Mouse (Mus musculus) lung, adult 2 months (tissue): Measurements from ENCODE around the gene Eloa. TPM values are rescaled to one million over a fixed set of nuclear protein-coding genes. Genes with fewer than 3 reads are reported as not detected.

Source experiments
- DNase-seq: peaks from one replicate; pipeline ENCODE4 v3.0.0; 2022
- H3K4me1 ChIP-seq: fragments of 200-500 bp; 2 replicates; pipeline ENCODE4 v1.6.1; 2011; ENCODE audit warnings: low read length; ENCODE audit not compliant: control insufficient read depth, insufficient read depth
- H3K4me3 ChIP-seq: fragments of 200-500 bp; replicated peaks from 2 replicates; pipeline ENCODE3; 2011; ENCODE audit warnings: low read depth, mild to moderate bottlenecking, control low read depth, low read length; ENCODE audit errors: extremely low read depth
- CTCF ChIP-seq: fragments of 200-500 bp; IDR thresholded peaks from 2 replicates; pipeline ENCODE4 v1.5.1; 2011; ENCODE audit warnings: mild to moderate bottlenecking, low read length, control low read depth; ENCODE audit not compliant: insufficient read depth
- POLR2A ChIP-seq: fragments of 200-500 bp; IDR thresholded peaks from 2 replicates; pipeline ENCODE4 v1.6.1; 2011; ENCODE audit warnings: low read depth, mild to moderate bottlenecking, control low read depth, low read length, borderline replicate concordance; ENCODE audit errors: extremely low read depth
- WGBS: fragments of 180-500 bp; shearing (Covaris S2); methylation state at CpG from one replicate; pipeline ENCODE4 v1.1.7; 2018; 5-methylcytosine and 5-hydroxymethylcytosine counted together
- polyA plus RNA-seq: library from polyadenylated mRNA; depleted of rRNA; stranded (reverse); fragments of >200 nt; gene quantifications from 2 replicates; pipeline ENCODE4 v1.2.3, GENCODE M21; 2012

Gene Eloa
- polyA plus RNA-seq, 1 experiment, result 11.7 TPM

DNA sequence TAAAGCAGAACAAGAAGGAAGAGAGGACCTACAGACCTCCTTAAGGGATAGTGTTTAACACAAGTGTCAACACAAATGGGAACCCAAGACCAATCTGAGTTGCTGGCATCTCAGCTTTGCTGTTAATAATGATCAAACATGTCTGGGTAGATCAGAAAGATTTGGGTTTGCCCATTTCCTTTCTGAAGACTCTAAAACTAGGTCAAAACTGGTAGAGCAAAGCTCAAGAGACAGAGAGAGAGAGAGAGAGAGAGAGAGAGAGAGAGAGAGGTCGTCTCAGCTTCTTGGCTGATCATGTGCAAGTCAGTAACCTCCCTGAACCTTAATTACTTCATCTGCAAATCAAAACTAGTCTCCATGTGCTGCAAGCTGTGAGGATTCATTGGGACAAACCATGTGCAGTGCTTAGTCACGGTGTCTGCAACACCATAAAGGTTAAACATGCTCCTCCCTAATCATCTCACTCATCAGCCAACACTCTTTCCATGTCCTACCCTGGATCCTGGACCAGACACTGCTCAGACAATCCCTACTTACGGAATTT is 5.4 kb downstream of the Eloa start:
- no peak for DNase-seq
- WGBS, result 55% methylated on average over 3 of the region's 3 CpGs
- TF ChIP-seq CTCF (no peak), POLR2A (no peak)
- no peak overlapping the region for H3K4me3 ChIP-seq
- peaks cover 10% of the 10 kb centered on the region; the same call in 1 of the 2 replicates for H3K4me1 ChIP-seq

DNA sequence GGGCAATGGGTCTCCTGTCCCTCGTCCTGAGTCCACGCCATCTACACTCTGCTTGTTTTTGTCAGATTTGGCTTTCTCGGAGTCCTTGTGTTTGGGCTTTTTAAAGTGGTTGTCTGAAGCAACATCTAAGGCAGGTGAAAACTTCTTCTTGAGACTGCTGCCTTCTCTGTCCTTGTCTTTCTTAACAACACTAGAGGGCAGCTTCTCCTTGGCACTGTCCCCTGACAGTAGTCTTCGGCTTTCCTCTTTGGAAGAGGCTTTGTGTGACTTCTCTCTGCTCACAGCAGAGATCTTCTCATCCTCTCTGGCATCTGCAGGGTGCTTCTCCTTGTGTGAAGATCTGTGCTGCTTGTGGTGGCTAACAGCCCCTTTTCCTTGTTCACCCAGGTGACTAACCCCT is 11.0 kb downstream of the Eloa start:
- DNase-seq, result no peak
- Histone ChIP-seq H3K4me3 (no peak overlapping the region), H3K4me1 (no peaks in the 10 kb centered on the region)
- TF ChIP-seq CTCF (no peak), POLR2A (no peak)
- 90% methylated on average over 4 of the region's 4 CpGs for WGBS

DNA sequence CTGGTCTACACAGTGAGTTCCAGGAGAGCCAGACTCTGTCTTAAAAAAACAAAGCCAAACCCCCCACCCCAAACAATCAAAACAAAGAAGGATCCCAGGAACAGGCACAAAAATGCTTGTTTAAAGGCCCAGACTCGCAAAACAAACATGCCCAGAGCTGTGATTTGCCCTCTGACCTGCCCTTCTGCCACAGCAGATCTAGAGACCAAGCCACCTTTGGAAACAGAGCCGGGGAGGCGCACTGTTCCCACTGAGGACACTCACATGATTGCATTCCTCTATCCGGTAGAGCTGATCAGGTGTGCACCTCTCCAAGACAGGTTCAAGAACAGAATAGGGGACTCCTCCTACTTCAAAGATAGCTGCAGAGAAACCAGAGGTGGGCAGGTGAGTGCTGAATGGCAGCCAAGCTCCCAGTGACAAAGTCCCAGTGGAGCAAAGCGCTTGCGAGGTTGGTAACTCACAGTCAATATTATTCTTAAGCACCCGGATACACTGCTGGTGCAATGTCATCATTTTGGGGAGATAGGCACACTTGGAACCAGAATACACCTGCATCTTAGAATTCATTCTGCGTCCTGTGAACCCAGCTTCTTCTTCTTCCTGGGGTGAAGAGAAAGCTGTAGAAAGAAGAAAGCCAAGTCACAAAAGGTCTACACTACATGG is 12.6 kb downstream of the Eloa start:
- DNase-seq, result no peak
- H3K4me3 ChIP-seq, result no peak overlapping the region
- no peaks in the 10 kb centered on the region for H3K4me1 ChIP-seq
- WGBS, result 86% methylated on average over 8 of the region's 8 CpGs
- TF ChIP-seq CTCF (no peak), POLR2A (no peak)

DNA sequence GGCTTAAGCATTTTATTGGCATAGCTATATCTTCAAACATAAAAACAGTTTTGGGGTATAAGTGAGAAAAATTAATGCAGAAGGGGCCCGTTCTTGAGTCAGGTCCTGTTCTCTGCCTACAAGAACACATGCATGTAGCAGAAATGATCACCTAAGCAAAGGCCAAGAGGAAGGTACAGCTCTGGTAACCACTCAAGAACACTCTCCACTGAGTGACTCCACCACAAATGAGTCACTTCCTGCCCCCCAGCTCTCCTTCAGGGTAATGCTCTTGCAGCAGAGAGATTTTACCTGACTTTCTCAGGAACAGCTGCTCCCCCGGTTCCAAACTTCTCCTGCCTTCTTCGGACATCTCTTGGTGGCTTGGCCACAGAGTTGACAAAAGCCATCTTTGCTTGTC is 14.7 kb downstream of the Eloa start:
- DNase-seq, result no peak
- no peaks in the 10 kb centered on the region for H3K4me1 ChIP-seq
- TF ChIP-seq POLR2A, result no peak
- TF ChIP-seq CTCF, result no peak
- WGBS, result 64% methylated on average over 3 of the region's 3 CpGs
- H3K4me3 ChIP-seq, result no peak overlapping the region

DNA sequence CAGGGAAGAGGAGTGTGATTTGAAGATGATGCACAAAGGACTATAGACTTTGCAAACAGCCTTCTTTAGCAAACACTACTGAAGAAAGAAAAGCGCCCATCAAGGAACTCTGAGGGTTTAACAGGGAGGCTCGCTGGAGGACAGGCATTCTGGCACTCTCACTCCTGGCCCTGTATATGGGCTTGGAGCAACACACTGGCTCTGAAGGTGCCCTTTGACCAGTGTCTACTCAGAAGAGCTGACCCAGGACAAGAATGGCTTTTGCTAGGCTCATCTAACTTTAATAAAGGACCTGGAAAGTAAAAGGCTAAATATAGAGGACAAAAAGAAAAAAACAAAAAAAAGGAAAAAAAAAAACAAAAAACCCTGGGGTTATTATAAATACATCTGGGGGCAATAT is 16.6 kb downstream of the Eloa start:
- Histone ChIP-seq H3K4me3 (no peak overlapping the region), H3K4me1 (no peaks in the 10 kb centered on the region)
- TF ChIP-seq POLR2A (no peak), CTCF (no peak)
- 88% methylated on average over 2 of the region's 2 CpGs for WGBS
- no peak for DNase-seq

DNA sequence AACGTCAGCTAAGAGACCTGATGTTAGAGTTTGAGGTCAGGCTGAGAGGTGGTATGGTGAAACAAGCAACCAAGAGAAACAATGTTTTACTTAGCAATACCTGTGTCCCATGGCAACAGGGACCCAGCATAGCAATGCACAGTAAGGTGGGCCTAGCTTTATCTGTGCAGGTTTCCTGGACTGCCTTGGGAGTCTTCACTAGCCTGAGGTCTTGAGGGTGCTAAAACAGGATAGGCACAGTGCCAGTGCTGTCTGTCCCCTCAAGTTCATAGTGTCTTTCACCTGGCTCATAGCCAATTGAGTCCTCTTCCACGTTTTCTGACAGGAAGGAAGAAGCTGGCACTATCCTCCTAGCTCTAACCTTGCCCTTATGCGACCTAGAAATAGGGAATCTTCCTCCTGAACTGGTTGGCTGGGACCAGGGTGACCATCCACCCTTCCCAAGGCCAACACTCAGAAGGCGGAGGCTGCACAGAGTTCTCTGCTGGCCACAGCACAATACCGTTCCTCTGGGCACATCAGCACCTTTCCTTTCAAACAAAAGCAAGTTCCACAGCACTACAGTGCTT is 17.4 kb downstream of the Eloa start:
- Histone ChIP-seq H3K4me1 (no peaks in the 10 kb centered on the region), H3K4me3 (no peak overlapping the region)
- DNase-seq, result no peak
- WGBS, result 64% methylated on average over 5 of the region's 5 CpGs
- TF ChIP-seq CTCF, result no peak
- TF ChIP-seq POLR2A, result no peak

DNA sequence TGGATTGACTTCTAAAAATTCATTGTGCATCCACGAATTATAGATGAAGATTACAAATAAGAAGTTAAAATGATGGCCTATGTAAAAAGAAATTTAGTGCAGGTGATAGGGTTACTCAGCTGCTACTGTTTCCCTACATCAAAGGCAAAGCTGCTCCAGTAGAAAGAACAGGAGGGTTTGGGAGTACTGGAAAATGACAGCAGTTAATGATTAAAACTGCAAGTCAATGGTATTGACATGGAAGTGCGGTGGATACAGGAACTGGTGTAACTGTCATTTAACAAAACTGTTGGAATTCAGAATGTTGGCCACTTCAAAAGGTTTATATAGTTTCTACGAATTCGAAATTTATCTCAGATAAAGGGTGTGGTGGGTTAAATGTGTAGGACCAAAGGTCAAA is 26.4 kb downstream of the Eloa start:
- 81% methylated on average over 4 of the region's 4 CpGs for WGBS
- no peak overlapping the region for H3K4me3 ChIP-seq

DNA sequence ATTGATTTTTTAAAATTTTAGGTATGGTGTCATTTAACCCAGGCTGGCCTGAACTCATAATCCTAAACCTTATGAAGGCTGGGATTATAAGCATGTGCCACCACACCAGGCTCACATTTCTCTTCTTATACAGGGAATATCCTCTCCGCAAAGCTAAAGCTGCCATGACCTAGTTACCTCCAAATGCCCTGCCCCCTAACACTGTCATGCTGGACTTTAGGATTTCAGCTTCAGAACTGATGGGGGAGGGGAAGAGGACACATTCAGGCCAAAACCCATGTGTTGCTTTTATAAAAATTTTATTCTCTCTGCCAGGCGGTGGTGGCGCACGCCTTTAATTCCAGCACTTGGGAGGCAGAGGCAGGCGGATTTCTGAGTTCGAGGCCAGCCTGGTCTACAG is 27.6 kb downstream of the Eloa start:
- TF ChIP-seq CTCF (no peak), POLR2A (no peak)
- no peak overlapping the region for H3K4me3 ChIP-seq
- no peak for DNase-seq
- no peaks in the 10 kb centered on the region for H3K4me1 ChIP-seq
- 96% methylated on average over 6 of the region's 6 CpGs for WGBS

More for the DNA sequence above, 26.4 kb downstream of the Eloa start:
- no peaks in the 10 kb centered on the region for H3K4me1 ChIP-seq
- no peak for DNase-seq
- no peak for TF ChIP-seq POLR2A

DNA sequence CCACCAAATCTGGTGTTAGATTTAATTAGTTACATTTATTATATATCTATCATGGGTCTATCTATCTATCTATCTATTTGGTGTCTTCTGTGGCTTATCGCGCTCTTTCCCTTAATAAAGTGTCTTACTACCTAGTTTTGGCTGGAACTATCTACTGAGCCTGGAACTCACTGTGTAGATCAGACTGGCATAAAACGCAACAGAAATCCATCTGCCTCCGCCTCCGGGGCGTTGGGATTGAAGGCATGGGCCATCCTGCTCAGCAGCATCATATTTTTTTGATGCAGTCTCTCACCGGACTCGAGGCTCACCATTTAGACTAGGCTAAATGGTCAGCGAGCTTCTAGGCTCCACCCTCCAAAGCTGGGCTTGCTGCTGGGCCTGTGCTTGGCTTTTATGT is 33.8 kb downstream of the Eloa start:
- no peak overlapping the region for H3K4me3 ChIP-seq
- DNase-seq, result no peak
- no peak for TF ChIP-seq POLR2A
- TF ChIP-seq CTCF, result no peak
- 68% methylated on average over 9 of the region's 9 CpGs for WGBS
- H3K4me1 ChIP-seq, result no peaks in the 10 kb centered on the region; the same call in 1 of the 2 replicates

DNA sequence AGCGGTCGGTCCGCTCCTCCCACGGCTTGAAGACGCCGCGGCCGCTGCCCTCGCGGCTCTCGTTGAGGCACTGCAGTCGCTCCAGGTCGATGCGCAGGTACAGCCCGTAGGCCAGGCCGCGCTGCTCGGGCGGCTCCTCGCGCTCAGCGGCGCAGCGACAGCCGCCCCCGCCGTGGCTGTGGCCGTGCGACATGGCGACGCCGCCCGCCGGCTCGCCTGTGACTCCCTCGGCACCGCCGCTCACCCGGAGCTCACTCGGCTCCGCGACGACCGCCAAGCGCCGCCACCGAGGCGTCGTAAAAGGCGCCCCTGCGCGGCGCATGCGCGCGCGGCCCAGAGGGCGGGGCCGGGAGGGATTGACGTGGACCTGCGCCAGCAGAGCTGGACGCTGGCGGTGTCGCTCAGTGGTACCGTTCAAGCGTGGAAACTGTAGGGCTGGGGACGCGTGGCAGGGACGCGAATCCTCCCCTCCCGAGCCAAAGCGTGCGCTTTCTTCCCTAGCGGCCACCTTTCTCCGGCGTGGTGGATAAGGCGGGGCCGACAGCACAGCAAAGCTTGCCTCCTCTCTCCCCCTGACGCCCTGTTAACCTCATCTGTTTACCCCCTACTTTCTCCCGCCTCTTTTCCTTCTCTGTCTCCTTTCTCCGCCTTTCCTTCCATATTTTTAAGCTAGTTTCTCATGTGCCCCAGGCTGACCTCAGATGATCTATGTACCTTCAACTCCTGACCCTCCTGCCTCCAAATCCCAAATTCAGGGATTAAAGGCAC is 34.4 kb downstream of the Eloa start, which contains the start of gene Pithd1:
TSS of gene Pithd1 (minus strand) at position 322 of the 768 bp plus-strand sequence.
- peak; percentile 90 for DNase-seq
- under 1% methylated on average over 81 of the region's 81 CpGs for WGBS
- peak within 1 kb of the TSS; percentile 89 for H3K4me3 ChIP-seq
- TF ChIP-seq CTCF (no peak), POLR2A (peak; percentile 94)
- no peaks in the 10 kb centered on the region; the same call in 1 of the 2 replicates for H3K4me1 ChIP-seq
